Mouse (Mus musculus) erythroblast, embryonic 14.5 days (primary cell): ENCODE measurements around the gene Lasp1.

Source experiments
- GATA1 ChIP-seq: IDR thresholded peaks from 2 replicates; pipeline ENCODE4 v1.6.1; 2012; ENCODE audit warnings: low read length, inconsistent platforms, mixed read lengths
- TAL1 ChIP-seq: IDR thresholded peaks from 3 replicates; pipeline ENCODE4 v1.6.1; 2012; ENCODE audit warnings: low read length, inconsistent platforms, mixed read lengths

DNA sequence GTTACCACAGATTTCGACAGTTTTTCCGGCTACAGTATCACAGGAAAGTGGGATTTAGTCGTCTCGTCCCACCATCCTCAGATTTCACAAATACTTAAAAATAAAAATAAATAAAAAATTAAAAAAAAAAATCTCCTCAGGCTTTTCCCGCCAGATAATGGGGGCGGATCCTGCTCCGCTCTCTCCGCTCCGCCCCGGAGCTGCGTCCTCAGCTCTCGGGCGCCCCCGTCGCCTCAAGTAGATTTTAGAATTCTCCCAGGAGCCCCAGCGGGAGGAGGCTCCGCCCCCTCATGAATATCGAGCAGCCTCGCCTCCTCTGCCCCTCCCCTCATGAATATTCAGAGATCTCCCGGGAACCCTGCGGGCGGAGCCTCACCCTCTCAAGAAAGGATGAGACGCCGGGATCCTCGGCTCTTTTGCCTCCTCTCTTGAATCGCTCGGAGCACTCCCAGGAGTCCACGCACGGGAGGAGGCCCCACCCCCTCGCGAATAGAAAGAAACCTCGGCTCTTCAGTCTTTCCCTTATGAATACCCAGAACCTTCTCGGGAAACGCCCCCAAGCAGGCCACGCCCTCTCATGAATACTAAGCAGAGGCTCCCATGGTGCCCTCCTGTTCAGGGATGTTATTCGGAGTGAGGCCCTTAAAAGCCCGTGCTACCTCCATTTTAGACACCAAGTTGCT lies 85.3 kb downstream of the Lasp1 start, which contains the start of gene Fbxo47:
- TF ChIP-seq TAL1 (no peak), GATA1 (no peak)
